Mouse (Mus musculus): Measurements from ENCODE around the gene Dennd1a. TPM values are rescaled to one million over a fixed set of nuclear protein-coding genes. Genes with fewer than 3 reads are reported as not detected.

Dennd1a gene
- total RNA-seq, 2 experiments from 2014 or later, result 22.3 to 30.3 TPM

DNA sequence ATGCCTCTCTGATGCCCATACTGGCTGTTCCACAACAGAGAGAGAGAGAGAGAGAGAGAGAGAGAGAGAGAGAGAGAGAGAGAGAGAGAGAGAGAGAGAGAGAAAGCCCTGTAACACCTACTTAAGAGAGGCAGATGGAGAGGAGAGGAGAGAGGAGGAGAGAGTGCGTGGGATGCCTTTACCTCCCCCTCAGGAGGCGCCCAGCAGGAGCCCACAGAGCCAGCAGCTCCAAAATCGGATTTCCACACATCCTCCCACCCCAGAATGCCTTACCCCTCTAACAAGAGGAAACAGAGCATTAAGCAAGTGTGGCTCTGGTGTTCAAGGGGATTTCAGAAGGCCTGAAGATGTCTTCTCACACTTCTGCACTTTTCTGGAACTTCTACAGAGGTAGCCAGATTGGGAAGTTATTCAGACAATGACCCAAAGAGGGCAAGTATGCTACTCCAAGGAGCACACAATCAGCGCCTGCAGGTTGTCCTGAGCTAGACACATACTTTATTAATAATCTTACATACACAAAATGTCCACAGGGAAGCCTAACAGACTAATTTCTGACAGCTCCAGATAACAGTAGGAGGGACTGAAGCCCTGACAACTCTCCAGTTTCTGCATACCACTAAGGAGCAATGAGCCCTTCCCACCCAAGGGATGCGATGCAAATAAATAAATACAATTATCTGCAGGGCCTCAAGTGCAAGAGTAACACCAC is 161.4 kb downstream of the Dennd1a start:
- ATAC-seq (replicated peaks; ENCODE audit: poor library complexity), result peak; percentile 91

DNA sequence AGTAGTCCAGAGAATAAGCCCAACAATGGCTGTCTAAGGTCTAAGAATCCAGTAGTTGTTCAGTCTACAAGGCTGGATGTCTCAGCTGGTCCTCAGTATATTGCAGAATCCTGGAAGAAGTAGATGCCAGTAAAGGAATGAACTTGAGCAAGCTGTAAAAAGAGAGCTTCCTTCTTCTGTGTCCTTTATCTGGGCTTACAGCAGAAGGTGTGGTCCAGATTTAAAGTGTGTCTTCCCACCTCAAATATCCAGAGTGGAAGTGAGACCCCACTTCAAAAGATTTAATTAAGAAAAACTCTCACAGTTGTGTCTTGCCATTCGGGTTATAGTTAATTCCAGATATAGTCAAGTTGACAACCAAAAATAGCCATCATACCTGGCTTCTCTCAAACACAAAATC is 162.5 kb downstream of the Dennd1a start:
- ATAC-seq (replicated peaks; ENCODE audit: poor library complexity), result no peak

DNA sequence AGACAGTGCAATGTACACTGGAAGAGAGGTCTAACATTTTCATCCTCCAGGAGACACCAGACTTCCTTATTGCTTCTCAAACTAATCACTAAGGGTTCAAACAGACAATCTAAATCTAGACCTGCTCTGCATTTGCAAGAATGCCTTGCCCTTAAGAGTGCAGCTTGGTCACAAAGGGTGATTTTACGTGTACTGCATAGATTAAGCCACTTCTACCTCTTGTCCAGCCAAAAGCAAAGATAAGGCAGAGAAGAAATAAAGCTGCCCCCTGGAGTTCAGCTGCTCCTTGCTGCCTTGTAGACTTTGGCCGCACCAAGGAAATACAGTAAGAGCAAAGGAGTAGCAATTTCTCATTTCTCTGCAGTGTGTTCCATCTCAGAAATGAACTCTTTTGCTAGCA is 172.2 kb downstream of the Dennd1a start:
- ATAC-seq (replicated peaks; ENCODE audit: poor library complexity), result no peak; the same call in 1 of the 2 replicates

GRCm38 (mm10) chr2:38111655-38112351 is 175.4 kb downstream of the Dennd1a start:
- ATAC-seq (replicated peaks; ENCODE audit: poor library complexity), result no peak

GRCm38 (mm10) chr2:38108586-38108985 is 178.6 kb downstream of the Dennd1a start:
- no peak for ATAC-seq (replicated peaks; ENCODE audit: poor library complexity)

- ATAC-seq (replicated peaks; ENCODE audit: poor library complexity), result no peak
These were observed 184.5 kb downstream of the Dennd1a start for GRCm38 (mm10) chr2:38102674-38103073.

- no peak for ATAC-seq (replicated peaks; ENCODE audit: poor library complexity)
These were observed 186.9 kb downstream of the Dennd1a start for GRCm38 (mm10) chr2:38100289-38100688.

DNA sequence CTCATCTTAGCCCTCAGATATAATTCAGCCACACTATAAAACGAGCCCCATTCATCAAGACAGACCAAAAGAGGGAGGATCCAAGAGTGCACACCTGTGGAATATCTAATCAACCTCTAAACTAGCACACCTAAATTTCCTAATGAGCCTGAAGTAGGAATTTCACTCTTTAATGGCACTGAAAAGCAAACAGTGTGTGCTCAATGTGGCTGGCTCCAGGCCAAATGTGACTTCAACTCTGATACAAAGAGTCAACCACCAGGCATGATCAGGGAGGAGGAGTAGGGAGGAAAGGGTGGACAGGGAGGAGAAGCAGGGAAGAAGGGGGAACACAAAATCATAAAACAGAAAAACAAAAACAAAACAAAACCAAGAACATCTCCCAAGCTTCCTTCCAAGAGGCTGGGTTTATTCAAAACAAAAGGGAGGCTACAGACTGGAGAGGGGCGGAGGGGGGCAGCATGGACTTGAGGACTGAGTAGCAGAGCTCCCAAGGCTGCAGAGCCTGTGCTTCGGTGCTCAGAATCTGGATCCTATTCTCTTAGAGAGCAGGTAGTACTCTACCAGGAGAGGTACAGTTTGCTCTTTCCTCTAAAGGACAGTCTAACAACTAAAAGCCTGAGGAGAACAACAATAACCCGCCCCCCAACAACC is 187.9 kb downstream of the Dennd1a start:
- 0 out of 2 replicates have a peak, but pooled peaks have one; percentile 14 for ATAC-seq (replicated peaks; ENCODE audit: poor library complexity)

DNA sequence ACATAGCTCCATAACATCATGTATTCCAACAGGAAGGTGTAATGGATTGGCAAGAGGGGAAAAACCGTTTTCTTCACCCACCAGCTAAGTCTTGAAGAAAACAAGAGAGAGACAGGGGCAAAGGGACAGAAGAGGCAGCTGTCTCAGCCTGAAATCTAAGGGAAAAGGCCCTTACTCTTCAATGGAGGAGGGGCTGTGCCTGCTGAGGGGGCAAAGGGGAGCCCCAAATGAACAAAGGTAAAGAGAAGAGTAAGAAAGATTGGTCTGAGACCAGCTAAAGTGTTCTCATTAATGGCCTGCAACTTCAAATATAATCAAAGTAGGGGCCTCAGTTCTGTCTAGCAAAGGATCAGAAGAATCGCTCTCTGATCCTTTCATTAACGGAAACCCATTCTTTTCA is 189.7 kb downstream of the Dennd1a start:
- ATAC-seq (replicated peaks; ENCODE audit: poor library complexity), result no peak

GRCm38 (mm10) chr2:38096328-38096727 is 190.9 kb downstream of the Dennd1a start:
- no peak for ATAC-seq (replicated peaks; ENCODE audit: poor library complexity)

DNA sequence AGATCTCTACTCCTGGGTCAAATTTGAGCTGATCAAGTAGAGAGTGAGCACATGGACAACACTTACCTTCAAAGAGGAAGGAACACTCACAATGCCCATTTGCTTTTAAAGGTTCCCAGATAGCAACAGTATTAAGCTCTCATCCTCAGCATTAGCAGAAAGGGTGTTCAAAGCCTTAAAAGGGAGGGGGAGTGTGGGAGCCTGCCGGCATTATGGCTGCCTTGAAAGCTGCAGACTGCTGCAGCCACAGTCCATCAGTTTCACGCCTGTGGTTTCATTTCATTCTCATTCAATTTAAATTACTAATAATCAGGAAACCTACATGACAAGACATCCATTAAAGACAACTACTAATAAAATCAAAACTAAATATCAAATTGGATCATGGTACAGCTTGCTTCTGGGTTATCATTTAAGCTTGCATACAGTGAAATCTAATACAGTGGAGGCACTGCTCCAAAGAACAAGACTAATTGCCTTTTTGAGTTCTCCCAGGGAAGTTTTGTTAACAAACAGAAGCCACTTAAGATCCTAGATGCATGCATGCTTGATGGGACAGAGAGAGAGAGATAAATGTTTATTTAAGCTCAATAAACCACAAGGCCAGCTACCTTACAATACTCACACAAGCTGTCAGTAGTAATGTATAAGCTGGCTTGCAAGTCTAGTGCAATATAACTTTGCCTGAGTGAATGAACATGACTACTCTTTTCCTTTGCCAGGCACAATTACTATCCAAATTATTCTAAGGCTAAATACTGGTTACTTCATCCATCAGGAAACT is 192.6 kb downstream of the Dennd1a start:
- 0 out of 2 replicates have a peak, but pooled peaks have one; percentile 14 for ATAC-seq (replicated peaks; ENCODE audit: poor library complexity)

- peak; percentile 93 for ATAC-seq (replicated peaks; ENCODE audit: poor library complexity)
These were observed 193.2 kb downstream of the Dennd1a start for GRCm38 (mm10) chr2:38093968-38094367.

DNA sequence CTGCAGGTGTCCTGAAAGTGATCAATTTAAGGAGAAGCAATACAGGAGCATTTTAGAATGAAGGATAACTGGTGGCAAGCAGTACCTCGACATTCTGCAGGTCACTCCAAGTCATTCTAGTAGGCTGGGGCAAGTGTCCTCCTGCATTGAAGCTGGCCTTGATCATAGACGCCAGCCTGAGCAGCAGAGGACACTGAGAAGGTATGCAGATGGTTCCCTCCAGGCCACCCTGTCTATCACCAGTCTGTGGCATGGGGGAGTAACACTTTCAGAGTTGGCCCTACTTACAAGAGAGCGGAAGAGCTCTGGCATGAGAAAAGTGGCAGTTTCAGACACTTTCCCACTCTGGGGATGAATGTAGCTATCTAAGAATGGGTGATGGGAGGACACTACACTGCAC is 193.9 kb downstream of the Dennd1a start:
- no peak for ATAC-seq (replicated peaks; ENCODE audit: poor library complexity)

DNA sequence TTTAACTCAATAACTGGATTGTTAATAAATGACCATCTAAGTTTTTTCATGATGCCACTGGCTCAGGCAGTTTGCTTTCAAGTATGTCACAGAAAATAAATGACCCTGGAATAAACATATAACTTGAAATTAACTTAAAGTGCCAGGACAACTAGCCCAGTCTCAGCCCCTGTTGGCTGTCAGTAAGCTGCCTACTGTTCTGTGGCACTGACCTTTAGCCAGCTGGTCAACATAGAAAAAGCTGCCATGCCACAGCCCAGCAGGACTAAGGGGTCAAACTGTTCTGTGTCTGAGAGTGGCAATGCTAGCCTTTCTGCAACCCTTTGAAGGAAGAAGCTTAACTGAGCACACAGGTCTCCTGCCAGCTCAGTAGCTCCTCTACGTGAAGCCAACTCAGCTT is 198.8 kb downstream of the Dennd1a start:
- ATAC-seq (replicated peaks; ENCODE audit: poor library complexity), result no peak

DNA sequence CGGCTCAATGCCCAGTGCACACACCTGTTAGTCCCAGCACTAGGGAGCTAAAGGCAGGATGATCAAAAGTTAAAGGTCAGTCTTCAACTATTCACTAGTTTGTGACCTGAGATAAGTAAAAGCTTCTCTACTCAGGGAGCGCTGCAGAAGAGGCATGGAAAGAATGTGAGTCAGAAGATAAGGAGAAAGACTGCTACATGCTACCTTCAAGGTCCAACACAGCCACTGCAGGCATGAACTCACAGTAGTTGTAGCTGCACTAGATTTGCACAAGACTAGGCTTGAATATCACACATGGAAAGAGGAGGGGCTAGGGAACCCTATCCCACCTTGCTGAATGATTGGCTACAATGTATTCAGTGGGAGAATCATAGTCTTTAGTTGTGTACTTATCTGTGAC is 202.1 kb downstream of the Dennd1a start:
- ATAC-seq (replicated peaks; ENCODE audit: poor library complexity), result peak; percentile 50

GRCm38 (mm10) chr2:38083251-38083650 is 203.9 kb downstream of the Dennd1a start:
- no peak for ATAC-seq (replicated peaks; ENCODE audit: poor library complexity)

DNA sequence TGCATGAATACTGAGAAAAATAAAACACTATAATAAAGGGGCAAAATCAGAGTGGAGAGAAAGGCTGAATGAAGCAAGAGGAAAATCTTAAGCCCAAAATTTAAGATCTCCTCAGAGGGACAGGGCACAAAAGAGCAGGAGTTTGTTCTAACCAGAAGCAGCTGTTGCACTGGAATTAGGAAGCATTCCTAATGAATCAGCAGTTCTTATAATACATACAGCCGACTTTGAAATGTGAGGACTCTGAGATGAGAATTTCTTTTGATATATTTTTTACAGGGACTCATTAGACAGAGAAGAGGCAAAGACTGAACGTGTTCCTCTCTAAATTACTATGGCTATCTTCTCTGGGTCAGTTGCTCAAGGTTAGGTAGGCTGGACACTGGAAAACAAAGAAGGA is 212.7 kb downstream of the Dennd1a start:
- ATAC-seq (replicated peaks; ENCODE audit: poor library complexity), result no peak

GRCm38 (mm10) chr2:38072061-38072460 is 215.1 kb downstream of the Dennd1a start:
- ATAC-seq (replicated peaks; ENCODE audit: poor library complexity), result peak; percentile 66

- no peak for ATAC-seq (replicated peaks; ENCODE audit: poor library complexity)
These were observed 219.0 kb downstream of the Dennd1a start for GRCm38 (mm10) chr2:38068171-38068572.

DNA sequence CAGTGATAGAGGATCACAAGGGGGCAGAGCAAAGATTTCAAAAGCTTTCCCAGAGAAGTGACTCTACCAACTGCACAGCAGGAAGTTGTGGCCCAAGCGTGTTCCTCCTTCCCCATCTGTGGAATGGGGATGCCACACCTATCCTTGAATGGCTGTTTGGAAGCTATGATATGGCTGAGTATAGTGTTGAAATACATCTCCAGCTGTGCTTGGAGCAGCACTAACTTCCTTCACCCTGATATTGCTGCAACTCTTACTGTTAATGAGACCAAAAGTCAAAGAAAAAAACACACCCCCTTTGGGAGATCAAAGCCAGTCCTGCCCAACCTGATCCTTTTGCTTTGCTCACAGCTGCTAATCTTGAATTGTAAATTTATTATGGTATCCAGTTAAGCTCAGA is 221.3 kb downstream of the Dennd1a start:
- peak; percentile 71 for ATAC-seq (replicated peaks; ENCODE audit: poor library complexity)

- peak; percentile 33; the same call in 1 of the 2 replicates for ATAC-seq (replicated peaks; ENCODE audit: poor library complexity)
These were observed 222.9 kb downstream of the Dennd1a start for GRCm38 (mm10) chr2:38064266-38064665.
